In genomic region chr9:77544354-77545067, GRCm38 (mm10) we compare ENCODE assay signal across 8 mouse cellular contexts. TPM values are rescaled to one million over a fixed set of nuclear protein-coding genes. Genes with fewer than 3 reads are reported as not detected.
DNase-seq lines count a peak whose midpoint lies in the region; ATAC-seq and TF ChIP-seq lines count a peak whose summit lies in the region.

TSS of gene Lrrc1 (minus strand) at chr9:77544870.

- no peaks in the 10 kb centered on the region for H3K36me3 ChIP-seq in heart, embryonic 10.5 days
- no peaks in the 10 kb centered on the region for H3K36me3 ChIP-seq in kidney, embryonic 15.5 days
- H3K36me3 ChIP-seq in stomach, embryonic 14.5 days (ENCODE audit: control insufficient read depth, insufficient read depth, low read length): no peaks in the 10 kb centered on the region

- H3K9me3 ChIP-seq in heart, embryonic 10.5 days: no peaks in the 10 kb centered on the region
- no peaks in the 10 kb centered on the region for H3K9me3 ChIP-seq in kidney, embryonic 15.5 days (replicated peaks)
- no peaks in the 10 kb centered on the region; the same call in 1 of the 2 replicates for H3K9me3 ChIP-seq in stomach, embryonic 14.5 days (ENCODE audit: control insufficient read depth, low read depth, low read length)

- WGBS in heart, embryonic 10.5 days: under 1% methylated on average over 85 of the region's 88 CpGs
- WGBS in kidney, embryonic 15.5 days: under 1% methylated on average over 85 of the region's 88 CpGs
- WGBS in stomach, embryonic 14.5 days: under 1% methylated on average over 72 of the region's 88 CpGs

- ATAC-seq in kidney, embryonic 15.5 days (replicated peaks; ENCODE audit: low FRiP score): peak; percentile 89
- ATAC-seq in stomach, embryonic 14.5 days (ENCODE audit: insufficient number of reproducible peaks, insufficient read depth, low FRiP score, low read depth): peak; percentile 91

- no peaks in the 10 kb centered on the region for H3K27me3 ChIP-seq in heart, embryonic 10.5 days (ENCODE audit: insufficient read depth, poor library complexity, severe bottlenecking)
- no peaks in the 10 kb centered on the region for H3K27me3 ChIP-seq in kidney, embryonic 15.5 days
- no peaks in the 10 kb centered on the region for H3K27me3 ChIP-seq in stomach, embryonic 14.5 days (ENCODE audit: control insufficient read depth, insufficient read depth, low read length)

- peaks cover 3% of the 10 kb centered on the region; the same call in 1 of the 2 replicates for H3K4me1 ChIP-seq in bone marrow macrophage, adult 2 months (ENCODE audit: control insufficient read depth, insufficient read depth, low read length)
- H3K4me1 ChIP-seq in embryonic fibroblast, embryonic 13.5 days (ENCODE audit: control insufficient read depth, insufficient read depth, low read length): no peaks in the 10 kb centered on the region; the same call in 1 of the 2 replicates
- H3K4me1 ChIP-seq in heart, embryonic 10.5 days: peaks cover 26% of the 10 kb centered on the region
- peaks cover 42% of the 10 kb centered on the region for H3K4me1 ChIP-seq in kidney, embryonic 15.5 days
- H3K4me1 ChIP-seq in stomach, embryonic 14.5 days (ENCODE audit: control insufficient read depth, insufficient read depth, low read length): peaks cover 6% of the 10 kb centered on the region

- no peak for TF ChIP-seq CTCF in bone marrow macrophage, adult 2 months (IDR thresholded peaks at IDR 0.05; ENCODE audit: low read depth, low read length)
- TF ChIP-seq CTCF in embryonic fibroblast, embryonic 13.5 days (IDR thresholded peaks at IDR 0.05; ENCODE audit: borderline replicate concordance, insufficient read depth, low read length): no peak

- peak within 1 kb of the TSS; percentile 95 for H3K4me2 ChIP-seq in kidney, embryonic 15.5 days
- H3K4me2 ChIP-seq in stomach, embryonic 14.5 days (replicated peaks; ENCODE audit: low read depth, low read length): peak within 1 kb of the TSS; percentile 95

- no peak for TF ChIP-seq POLR2A in bone marrow macrophage, adult 2 months (IDR thresholded peaks at IDR 0.05; ENCODE audit: borderline replicate concordance, low read depth, low read length)
- TF ChIP-seq POLR2A in embryonic fibroblast, embryonic 13.5 days (IDR thresholded peaks at IDR 0.05; ENCODE audit: low read depth, low read length): peak; percentile 92

- no peak within 1 kb of the TSS for H3K27ac ChIP-seq in bone marrow macrophage, adult 2 months (ENCODE audit: insufficient read depth, low read depth, low read length)
- H3K27ac ChIP-seq in embryonic fibroblast, embryonic 13.5 days (ENCODE audit: insufficient read depth, low read length): peak within 1 kb of the TSS; percentile 34; the same call in 1 of the 2 replicates
- peak within 1 kb of the TSS; percentile 96 for H3K27ac ChIP-seq in heart, embryonic 10.5 days
- H3K27ac ChIP-seq in kidney, embryonic 15.5 days: peak within 1 kb of the TSS; percentile 90
- peak within 1 kb of the TSS; percentile 86 for H3K27ac ChIP-seq in stomach, embryonic 14.5 days (ENCODE audit: low read length)

- peak within 1 kb of the TSS; percentile 68 for H3K9ac ChIP-seq in kidney, embryonic 15.5 days
- peak within 1 kb of the TSS; percentile 63 for H3K9ac ChIP-seq in stomach, embryonic 14.5 days (replicated peaks; ENCODE audit: low read depth, low read length)

- H3K4me3 ChIP-seq in bone marrow macrophage, adult 2 months (ENCODE audit: insufficient read depth, low read length): peak within 1 kb of the TSS; percentile 70
- H3K4me3 ChIP-seq in embryonic fibroblast, embryonic 13.5 days (ENCODE audit: insufficient read depth, low read length): peak within 1 kb of the TSS; percentile 74
- H3K4me3 ChIP-seq in heart, embryonic 10.5 days: peak within 1 kb of the TSS; percentile 88
- peak within 1 kb of the TSS; percentile 68 for H3K4me3 ChIP-seq in kidney, embryonic 15.5 days (replicated peaks)
- H3K4me3 ChIP-seq in stomach, embryonic 14.5 days (ENCODE audit: low read depth, low read length): peak within 1 kb of the TSS; percentile 84

- DNase-seq in A20 (ENCODE audit: low read depth, low spot score) (peak; percentile 94), liver (peak; percentile 86)
- DNase-seq in heart, embryonic 10.5 days (ENCODE audit: low spot score): peak; percentile 92
- peak; percentile 93 for DNase-seq in naive thymus-derived CD4-positive, alpha-beta T cell, adult 2 months (ENCODE audit: low read depth)

RNA-seq across cellular contexts. Expression of gene Lrrc1, which starts in this region (rescaled TPM):
- 1.2 and 1.6 TPM in 2 replicates for polyA plus RNA-seq in bone marrow macrophage, adult 2 months (2012; ENCODE audit: insufficient read depth, insufficient read length, missing spikeins)
- polyA plus RNA-seq in embryonic fibroblast, embryonic 13.5 days (2011; ENCODE audit: insufficient read length, low read depth, missing spikeins): 6.2 and 9.1 TPM in 2 replicates
- 11.6 and 13.5 TPM in 2 replicates for polyA plus RNA-seq in heart, embryonic 10.5 days (2016; fragmentation: Nextera tagmentation; extraction: Ambion mirVana)
- 16.7 and 18.8 TPM in 2 replicates for polyA plus RNA-seq in kidney, embryonic 15.5 days (2015; fragmentation: Nextera tagmentation; extraction: Ambion mirVana)
- 19.7 and 20.3 TPM in 2 replicates for polyA plus RNA-seq in stomach, embryonic 14.5 days (2014; fragmentation: Nextera tagmentation; extraction: Ambion mirVana)
